Mouse (Mus musculus) neural tube, embryonic 11.5 days (tissue): ENCODE data around the gene Cenpt. TPM values are rescaled to one million over a fixed set of nuclear protein-coding genes. Genes with fewer than 3 reads are reported as not detected.

Source experiments
- ATAC-seq: fragments of 200-750 bp; cut with Nextera tagmentation; 2 replicates; pipeline ENCODE4 v1.8.0; 2017; ENCODE audit warnings: moderate number of reproducible peaks, mild to moderate bottlenecking, moderate TSS enrichment, moderate library complexity; ENCODE audit not compliant: insufficient read depth, low FRiP score, low TSS enrichment
- DNase-seq: peaks from one replicate; pipeline ENCODE4 v3.0.0-alpha.2; 2015; ENCODE audit warnings: low spot score
- H3K27ac ChIP-seq: fragments of 300-500 bp; sonication (generic); 2 replicates; pipeline ENCODE4 v1.5.1; 2014; ENCODE audit warnings: low read depth, mild to moderate bottlenecking, low read length
- H3K27me3 ChIP-seq: fragments of 300-500 bp; sonication (generic); 2 replicates; pipeline ENCODE4 v1.6.1; 2014; ENCODE audit warnings: mild to moderate bottlenecking, low read length, mixed read lengths; ENCODE audit not compliant: control insufficient read depth, insufficient read depth
- H3K36me3 ChIP-seq: fragments of 300-500 bp; sonication (generic); 2 replicates; pipeline ENCODE4 v1.6.1; 2014; ENCODE audit warnings: mild to moderate bottlenecking, low read length, moderate library complexity, mixed read lengths; ENCODE audit not compliant: control insufficient read depth, insufficient read depth
- H3K4me1 ChIP-seq: fragments of 300-500 bp; sonication (generic); 2 replicates; pipeline ENCODE4 v1.6.1; 2014; ENCODE audit warnings: low read length, mixed read lengths; ENCODE audit not compliant: control insufficient read depth, insufficient read depth
- H3K4me2 ChIP-seq: fragments of 300-500 bp; sonication (generic); 2 replicates; pipeline ENCODE4 v1.6.1; 2014; ENCODE audit warnings: low read depth, mild to moderate bottlenecking, moderate library complexity
- H3K4me3 ChIP-seq: fragments of 300-500 bp; sonication (generic); 2 replicates; pipeline ENCODE4 v1.5.1; 2014; ENCODE audit warnings: low read depth, low read length
- H3K9ac ChIP-seq: fragments of 300-500 bp; sonication (generic); 2 replicates; pipeline ENCODE4 v1.6.1; 2014; ENCODE audit warnings: mild to moderate bottlenecking, low read length
- H3K9me3 ChIP-seq: fragments of 300-500 bp; sonication (generic); 2 replicates; pipeline ENCODE4 v1.6.1; 2016; ENCODE audit warnings: low read length; ENCODE audit not compliant: control insufficient read depth
- WGBS: fragments of 180-500 bp; shearing (Covaris S2); extraction: QIAGEN DNeasy Blood & Tissue Kit; methylation state at CpG from one replicate; pipeline ENCODE4 v1.1.7; 2014; 5-methylcytosine and 5-hydroxymethylcytosine counted together
- polyA plus RNA-seq: library from polyadenylated mRNA; unstranded; fragments of >200 nt; fragmentation: Nextera tagmentation; extraction: Ambion mirVana; gene quantifications from 2 replicates; pipeline ENCODE4 v1.2.1, GENCODE M21; 2014

Cenpt gene
- polyA plus RNA-seq, 1 experiment from 2014 or later: 62.6 TPM

GRCm38 (mm10) chr8:105804797-105805196, 48.3 kb downstream of the Cenpt start:
- 94% methylated on average over 7 of the region's 7 CpGs for WGBS
- Histone ChIP-seq H3K27ac (no peak overlapping the region), H3K4me3 (no peak overlapping the region), H3K4me2 (no peak overlapping the region), H3K36me3 (peaks cover 5% of the 10 kb centered on the region), H3K4me1 (no peaks in the 10 kb centered on the region), H3K27me3 (no peaks in the 10 kb centered on the region), H3K9ac (no peak overlapping the region), H3K9me3 (no peaks in the 10 kb centered on the region)
- no peak for DNase-seq
- no peak for ATAC-seq

- no peaks in the 10 kb centered on the region for H3K9me3 ChIP-seq
- DNase-seq (no peak), ATAC-seq (no peak)
- H3K4me1 ChIP-seq: no peaks in the 10 kb centered on the region
- H3K27ac ChIP-seq: no peak overlapping the region
- peaks cover 5% of the 10 kb centered on the region for H3K36me3 ChIP-seq
- no peak overlapping the region for H3K9ac ChIP-seq
- 89% methylated on average over 6 of the region's 6 CpGs for WGBS
- no peak overlapping the region for H3K4me3 ChIP-seq
- H3K27me3 ChIP-seq: no peaks in the 10 kb centered on the region
- no peak overlapping the region for H3K4me2 ChIP-seq
Measured at GRCm38 (mm10) chr8:105801153-105801904, 51.7 kb downstream of the Cenpt start.

GRCm38 (mm10) chr8:105799091-105799812, 53.8 kb downstream of the Cenpt start:
- WGBS: 78% methylated on average over 8 of the region's 8 CpGs
- no peak for ATAC-seq
- Histone ChIP-seq H3K9me3 (no peaks in the 10 kb centered on the region), H3K9ac (no peak overlapping the region), H3K36me3 (no peaks in the 10 kb centered on the region), H3K4me2 (no peak overlapping the region), H3K27me3 (no peaks in the 10 kb centered on the region), H3K4me3 (no peak overlapping the region), H3K27ac (no peak overlapping the region), H3K4me1 (no peaks in the 10 kb centered on the region)
- no peak for DNase-seq

GRCm38 (mm10) chr8:105798408-105798807, 54.7 kb downstream of the Cenpt start:
- Histone ChIP-seq H3K4me1 (no peaks in the 10 kb centered on the region), H3K4me3 (no peak overlapping the region), H3K27ac (no peak overlapping the region), H3K27me3 (no peaks in the 10 kb centered on the region), H3K4me2 (no peak overlapping the region), H3K9me3 (no peaks in the 10 kb centered on the region), H3K36me3 (no peaks in the 10 kb centered on the region), H3K9ac (no peak overlapping the region)
- ATAC-seq: no peak
- WGBS: 94% methylated on average over 5 of the region's 5 CpGs
- no peak for DNase-seq

- DNase-seq (no peak), ATAC-seq (no peak)
- Histone ChIP-seq H3K4me2 (no peak overlapping the region), H3K9ac (no peak overlapping the region), H3K4me3 (no peak overlapping the region), H3K36me3 (no peaks in the 10 kb centered on the region), H3K27ac (no peak overlapping the region), H3K27me3 (no peaks in the 10 kb centered on the region), H3K4me1 (no peaks in the 10 kb centered on the region), H3K9me3 (no peaks in the 10 kb centered on the region)
- WGBS: 84% methylated on average over 1 of the region's 1 CpGs
Measured at GRCm38 (mm10) chr8:105795785-105796184, 57.3 kb downstream of the Cenpt start.

Other genes with a start within 250 kb of the Cenpt start
- 19.3 and 20.3 TPM in 2 replicates for gene Ripor1, start 248.0 kb downstream of the Cenpt start, polyA plus RNA-seq
- 98.5 and 111 TPM in 2 replicates for gene Ctcf, start 216.7 kb downstream of the Cenpt start, polyA plus RNA-seq
- gene Agrp, start 215.9 kb downstream of the Cenpt start, polyA plus RNA-seq: 0.66 and 2.1 TPM in 2 replicates
- gene Carmil2, start 167.0 kb downstream of the Cenpt start, polyA plus RNA-seq: 4.6 and 5.0 TPM in 2 replicates
- 74.3 and 76.7 TPM in 2 replicates for gene Acd, start 152.2 kb downstream of the Cenpt start, polyA plus RNA-seq
- 23.1 and 24.1 TPM in 2 replicates for gene Pard6a, start 152.1 kb downstream of the Cenpt start, polyA plus RNA-seq
- 0.20 TPM in 1 of 2 replicates, not detected in the other for gene 4933405L10Rik, start 145.6 kb downstream of the Cenpt start, polyA plus RNA-seq
- gene Enkd1, start 145.1 kb downstream of the Cenpt start, polyA plus RNA-seq: 27.6 and 27.8 TPM in 2 replicates
- 35.5 and 42.0 TPM in 2 replicates for gene Gfod2, start 94.6 kb downstream of the Cenpt start, polyA plus RNA-seq
- gene Ranbp10, start 25.9 kb downstream of the Cenpt start, polyA plus RNA-seq: 12.3 and 13.5 TPM in 2 replicates
- gene Tsnaxip1, start 25.5 kb downstream of the Cenpt start, polyA plus RNA-seq: 0.18 and 0.24 TPM in 2 replicates
- 68.9 and 71.8 TPM in 2 replicates for gene Thap11, start 1.9 kb upstream of the Cenpt start, polyA plus RNA-seq
- 342 and 344 TPM in 2 replicates for gene Nutf2, start 7.3 kb upstream of the Cenpt start, polyA plus RNA-seq
- 50.0 and 50.5 TPM in 2 replicates for gene Edc4, start 27.6 kb upstream of the Cenpt start, polyA plus RNA-seq
- gene Nrn1l, start 40.3 kb upstream of the Cenpt start, polyA plus RNA-seq: not detected in 2 replicates
- gene Pskh1, start 47.2 kb upstream of the Cenpt start, polyA plus RNA-seq: 18.1 and 20.4 TPM in 2 replicates
- gene Ctrl, start 80.6 kb upstream of the Cenpt start, polyA plus RNA-seq: 1.1 TPM in 2 replicates
- gene Psmb10, start 85.2 kb upstream of the Cenpt start, polyA plus RNA-seq: 28.5 and 30.2 TPM in 2 replicates
- gene Lcat, start 90.1 kb upstream of the Cenpt start, polyA plus RNA-seq: 0.50 and 0.54 TPM in 2 replicates
- gene Slc12a4, start 112.8 kb upstream of the Cenpt start, polyA plus RNA-seq: 10.3 and 13.0 TPM in 2 replicates
- not detected in 2 replicates for gene Dpep3, start 126.2 kb upstream of the Cenpt start, polyA plus RNA-seq
- 14.5 and 18.6 TPM in 2 replicates for gene Dus2, start 138.1 kb upstream of the Cenpt start, polyA plus RNA-seq
- gene Dpep2nb, start 152.7 kb upstream of the Cenpt start, polyA plus RNA-seq: not detected in 2 replicates
- 21.2 and 24.4 TPM in 2 replicates for gene Ddx28, start 158.6 kb upstream of the Cenpt start, polyA plus RNA-seq
- 3.4 and 3.6 TPM in 2 replicates for gene Nfatc3, start 205.6 kb upstream of the Cenpt start, polyA plus RNA-seq